Mouse (Mus musculus) left cerebral cortex, adult 11 months (tissue): ENCODE data around the gene Gm45618.

ENCODE experiments used
- DNase-seq: peaks from one replicate; pipeline ENCODE4 v3.0.0; 2022; ENCODE audit warnings: low spot score

Gene Gm45618

GRCm38 (mm10) chr7:142094301-142095143, 26.0 kb downstream of the Gm45618 start:
- DNase-seq: no peak

GRCm38 (mm10) chr7:142093696-142094240, 26.8 kb downstream of the Gm45618 start:
- no peak for DNase-seq

DNA sequence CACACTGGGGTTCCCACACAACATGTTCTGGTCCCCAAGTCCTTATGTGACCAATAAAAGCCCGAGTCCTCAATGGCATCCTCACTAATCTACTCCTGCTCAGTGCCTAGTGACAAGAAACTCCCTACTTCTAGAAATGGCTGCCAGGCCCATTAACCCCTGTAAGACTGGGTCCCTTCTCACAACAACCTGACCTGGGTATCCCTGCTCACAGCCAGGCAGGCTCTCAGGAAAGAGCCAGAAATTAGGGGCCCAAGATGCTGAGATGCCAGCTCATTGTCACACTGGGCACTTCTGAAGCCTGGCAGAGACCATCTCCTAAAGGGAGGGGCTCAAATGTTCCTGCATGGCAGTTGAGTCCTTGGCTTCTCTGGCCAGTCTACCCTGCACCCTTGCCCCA, 27.5 kb downstream of the Gm45618 start:
- no peak for DNase-seq

DNA sequence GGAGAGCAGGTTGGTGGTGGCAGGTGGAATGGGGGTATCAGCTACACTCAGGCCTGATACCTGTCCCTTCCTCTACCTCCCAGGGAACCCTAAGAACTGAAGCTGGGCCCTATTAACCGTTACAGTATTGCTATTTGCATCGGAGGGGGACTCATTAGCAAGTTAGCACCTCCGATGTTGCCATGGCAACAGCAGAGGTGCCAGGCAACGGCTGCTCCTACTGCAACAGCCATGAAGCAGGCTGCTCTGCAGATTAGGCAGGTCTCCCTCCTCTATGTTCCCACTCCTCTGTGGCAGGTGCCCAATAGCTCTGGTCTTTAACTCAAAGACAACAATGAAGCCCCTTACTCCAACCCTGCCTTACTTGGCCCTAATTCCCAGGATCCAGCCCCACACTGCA, 28.7 kb downstream of the Gm45618 start:
- no peak for DNase-seq

DNA sequence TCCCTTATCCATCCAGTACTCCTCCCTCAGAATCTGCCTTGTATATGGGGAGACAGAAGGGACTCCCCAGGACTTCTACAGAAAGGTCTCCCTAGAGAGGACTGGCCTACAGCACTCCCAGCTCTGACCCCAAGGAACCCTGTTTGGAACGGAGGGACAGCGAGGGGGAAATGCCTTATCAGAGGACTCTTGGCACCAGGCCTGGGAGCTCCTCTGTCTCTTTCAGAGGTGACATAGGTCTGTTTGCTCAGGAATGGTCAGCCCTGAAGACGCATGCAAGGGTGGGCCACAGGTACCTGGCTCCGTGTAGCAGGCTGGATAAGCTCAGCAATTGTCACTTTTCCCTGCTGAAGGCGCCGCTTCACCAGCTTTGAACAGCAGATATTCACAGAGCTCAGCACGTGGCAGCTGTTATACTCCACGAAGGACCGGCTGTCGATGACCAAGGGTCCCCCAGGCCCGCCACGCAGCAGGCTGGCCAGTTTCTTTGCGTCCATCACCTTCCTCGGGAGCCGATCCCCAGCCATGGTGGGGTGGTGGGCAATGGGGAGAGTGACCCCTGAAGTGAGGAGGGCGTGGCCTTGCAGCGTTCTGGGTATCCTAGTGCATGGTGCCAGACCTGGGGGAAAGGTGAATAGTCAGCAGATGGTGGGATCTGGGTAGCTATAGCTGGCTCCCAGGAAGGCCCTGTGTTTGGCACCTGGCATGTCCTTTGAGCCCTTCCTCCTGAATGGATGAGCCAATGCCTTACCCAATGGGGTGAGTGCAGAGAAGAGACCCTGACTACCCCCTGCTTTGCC, 30.7 kb downstream of the Gm45618 start:
- DNase-seq: no peak

DNA sequence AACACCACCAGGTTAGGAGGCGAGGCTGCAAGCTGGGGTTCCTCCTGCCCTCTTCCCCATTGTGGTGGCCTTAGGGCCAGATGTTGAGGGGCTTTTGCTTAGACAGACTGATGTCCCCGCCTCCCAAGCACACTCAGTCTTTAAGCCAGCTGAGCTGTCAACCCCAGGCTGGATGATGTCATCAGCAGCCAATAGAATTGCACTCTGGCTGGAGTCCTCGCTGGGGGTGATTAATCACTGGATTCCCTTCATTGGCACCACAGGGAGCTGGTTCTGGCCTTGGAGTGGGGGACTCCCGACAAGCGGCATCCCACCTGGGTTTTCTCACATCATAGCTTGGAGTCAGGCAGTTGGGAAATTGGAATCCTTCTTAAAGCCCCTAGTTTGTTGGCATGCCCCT, 31.6 kb downstream of the Gm45618 start:
- no peak for DNase-seq

DNA sequence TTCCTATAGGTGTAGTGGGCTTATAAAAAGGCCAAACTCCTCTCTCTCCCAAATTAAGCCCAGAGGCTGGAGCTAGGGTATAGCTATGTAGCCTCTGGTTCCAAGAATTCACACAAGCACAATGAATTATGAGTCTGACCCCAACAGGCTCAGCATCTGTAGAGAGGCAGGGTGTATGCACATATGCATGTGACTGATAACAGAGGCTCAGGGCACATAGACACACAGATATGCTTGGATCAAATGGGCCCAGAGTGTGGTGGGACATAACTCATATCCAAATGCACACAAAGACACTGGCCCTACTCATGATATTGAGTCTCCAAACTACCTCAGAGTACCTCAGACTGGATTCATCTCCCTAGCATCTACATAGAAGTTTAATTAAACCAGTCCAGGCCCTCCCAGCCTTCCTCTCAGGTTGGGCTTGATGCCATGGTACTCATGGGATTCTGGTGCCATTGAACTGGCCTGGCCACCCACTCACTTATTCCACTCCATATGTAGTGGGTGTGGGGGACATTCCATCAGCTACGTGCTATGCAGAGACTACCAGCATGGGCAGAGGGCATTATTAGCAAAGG, 33.4 kb downstream of the Gm45618 start:
- DNase-seq: no peak

DNA sequence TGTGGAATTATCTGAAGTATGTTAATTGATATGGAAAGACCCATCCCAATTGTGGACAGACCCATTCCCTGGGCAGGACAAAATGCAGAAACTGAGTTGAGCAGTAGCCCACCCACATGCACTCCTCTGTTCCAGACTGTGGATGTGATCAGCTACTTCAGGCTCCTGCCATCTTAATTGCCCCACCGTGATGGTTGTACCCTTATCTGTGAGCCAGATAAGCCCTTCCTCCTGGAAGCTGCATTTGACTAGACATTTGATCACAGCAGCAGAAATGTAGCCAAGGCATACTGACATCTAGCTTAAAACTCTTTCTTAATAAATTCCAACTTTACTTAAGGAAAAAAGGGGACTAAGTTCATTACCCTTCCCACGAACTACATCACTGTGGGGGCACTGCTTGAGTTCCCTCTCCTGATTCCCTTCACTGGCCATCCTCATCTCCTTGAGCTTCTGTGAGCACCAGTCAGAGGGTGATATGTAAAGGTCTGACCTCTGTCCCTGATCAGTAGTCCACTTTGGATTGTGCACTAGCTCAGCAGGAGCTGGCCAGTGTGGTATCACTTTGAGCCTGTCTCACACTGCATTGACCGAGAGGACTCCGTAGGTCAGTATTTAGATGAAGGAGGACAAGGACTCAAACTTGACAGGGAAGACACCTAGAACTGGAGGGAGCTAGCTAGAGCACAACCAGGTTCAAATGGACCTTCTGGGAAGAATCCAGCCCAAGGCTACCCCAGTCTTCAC, 34.2 kb downstream of the Gm45618 start:
- DNase-seq: no peak

- DNase-seq: no peak
These were observed 35.7 kb downstream of the Gm45618 start for GRCm38 (mm10) chr7:142084820-142085219.

DNA sequence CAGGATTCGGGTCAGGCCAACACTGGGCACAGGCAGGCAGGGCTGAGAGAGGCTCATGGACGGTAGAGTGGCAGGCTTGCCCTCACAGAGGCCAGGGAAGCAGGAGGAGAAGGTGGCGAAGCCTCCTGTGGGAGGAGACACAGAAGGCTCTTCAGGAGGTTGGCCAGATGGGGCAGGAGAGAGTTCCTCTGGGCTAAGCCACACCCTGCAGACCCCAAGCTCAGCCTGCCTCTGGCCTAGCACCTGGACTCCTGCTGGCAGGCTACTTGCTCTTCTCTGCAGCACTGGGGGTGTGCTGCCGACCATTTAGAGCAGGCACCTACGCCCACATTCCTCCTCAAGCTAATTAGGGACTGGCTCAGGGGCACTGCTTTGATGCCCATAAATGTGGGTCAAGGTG, 36.1 kb downstream of the Gm45618 start:
- DNase-seq: no peak

DNA sequence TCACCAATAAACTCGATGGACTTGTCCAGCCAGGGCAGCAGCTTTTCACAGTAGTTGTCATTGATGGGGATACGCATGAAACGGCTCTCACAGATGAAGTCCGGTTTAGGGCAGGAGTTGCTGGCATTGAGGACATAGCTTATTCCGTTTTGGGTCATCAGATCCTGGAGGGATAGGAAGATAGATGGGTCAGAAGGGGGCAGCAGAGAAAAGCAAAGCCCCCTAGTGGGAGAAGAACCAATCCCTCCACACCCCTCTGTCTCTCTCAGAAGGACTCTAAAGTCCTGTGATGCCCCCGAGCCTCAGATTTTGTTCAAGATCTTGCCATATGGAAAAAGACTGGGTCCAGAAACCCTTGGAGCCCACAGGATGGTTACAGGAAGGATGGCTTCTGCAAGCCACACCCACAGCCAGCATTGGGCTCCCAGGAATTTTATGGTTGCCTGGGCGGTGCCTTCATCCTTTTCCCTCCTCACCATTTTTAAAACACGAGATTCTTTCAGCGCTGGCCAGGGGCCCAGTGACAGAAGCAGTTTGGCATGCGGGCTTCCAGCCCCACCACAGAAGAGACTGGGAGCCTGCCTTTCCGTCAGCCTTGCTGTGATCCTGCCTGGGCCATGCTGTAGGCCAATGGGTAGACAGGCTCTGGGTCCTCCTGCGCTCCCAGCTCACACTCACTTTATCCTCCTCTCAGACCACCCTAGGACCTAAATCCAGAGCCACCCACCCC, 36.8 kb downstream of the Gm45618 start:
- DNase-seq: no peak

GRCm38 (mm10) chr7:142082607-142083006, 37.9 kb downstream of the Gm45618 start:
- DNase-seq: no peak

GRCm38 (mm10) chr7:142082179-142082578, 38.4 kb downstream of the Gm45618 start:
- no peak for DNase-seq

DNA sequence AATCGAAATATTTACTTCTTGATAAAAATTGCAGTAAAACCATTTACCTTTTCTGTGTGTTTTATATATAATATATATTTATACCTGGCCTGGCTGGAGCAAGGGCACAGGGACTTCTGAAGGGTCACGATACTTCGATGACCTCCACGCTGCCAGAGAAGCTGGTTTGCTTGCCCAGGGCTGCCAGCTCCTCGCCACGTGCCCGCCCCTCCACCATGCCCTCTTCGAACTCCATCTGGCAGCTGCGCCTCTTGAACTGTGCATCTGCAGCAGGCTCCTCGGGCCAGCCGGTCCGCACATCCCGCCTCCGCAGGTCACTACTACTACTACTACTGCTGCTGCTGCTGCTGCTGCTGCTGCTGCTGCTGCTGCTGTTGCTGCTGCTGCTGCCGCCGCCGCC, 38.8 kb downstream of the Gm45618 start:
- no peak for DNase-seq

- no peak for DNase-seq
These were observed 39.7 kb downstream of the Gm45618 start for GRCm38 (mm10) chr7:142080876-142081275.

GRCm38 (mm10) chr7:142079365-142079764, 41.2 kb downstream of the Gm45618 start:
- no peak for DNase-seq

DNA sequence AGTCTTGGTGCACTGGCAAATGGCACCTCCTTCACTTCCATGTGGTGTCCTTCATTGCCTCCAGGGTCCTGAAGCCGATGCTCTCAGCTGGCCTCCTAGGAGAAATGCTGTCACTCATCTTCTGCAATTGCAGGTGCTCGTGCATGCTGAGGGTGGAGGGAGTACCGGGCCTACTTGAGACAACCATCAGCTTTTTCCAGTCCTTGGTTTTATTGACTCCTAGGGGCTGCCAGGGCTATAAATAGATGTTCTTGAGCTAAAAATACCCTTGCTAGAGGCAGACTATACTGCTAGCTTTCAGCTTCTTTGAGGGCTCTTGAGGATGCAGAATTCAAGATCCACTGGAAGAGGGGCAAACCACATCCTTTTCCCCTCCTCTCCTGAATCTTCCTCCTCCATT, 43.4 kb downstream of the Gm45618 start:
- no peak for DNase-seq

DNA sequence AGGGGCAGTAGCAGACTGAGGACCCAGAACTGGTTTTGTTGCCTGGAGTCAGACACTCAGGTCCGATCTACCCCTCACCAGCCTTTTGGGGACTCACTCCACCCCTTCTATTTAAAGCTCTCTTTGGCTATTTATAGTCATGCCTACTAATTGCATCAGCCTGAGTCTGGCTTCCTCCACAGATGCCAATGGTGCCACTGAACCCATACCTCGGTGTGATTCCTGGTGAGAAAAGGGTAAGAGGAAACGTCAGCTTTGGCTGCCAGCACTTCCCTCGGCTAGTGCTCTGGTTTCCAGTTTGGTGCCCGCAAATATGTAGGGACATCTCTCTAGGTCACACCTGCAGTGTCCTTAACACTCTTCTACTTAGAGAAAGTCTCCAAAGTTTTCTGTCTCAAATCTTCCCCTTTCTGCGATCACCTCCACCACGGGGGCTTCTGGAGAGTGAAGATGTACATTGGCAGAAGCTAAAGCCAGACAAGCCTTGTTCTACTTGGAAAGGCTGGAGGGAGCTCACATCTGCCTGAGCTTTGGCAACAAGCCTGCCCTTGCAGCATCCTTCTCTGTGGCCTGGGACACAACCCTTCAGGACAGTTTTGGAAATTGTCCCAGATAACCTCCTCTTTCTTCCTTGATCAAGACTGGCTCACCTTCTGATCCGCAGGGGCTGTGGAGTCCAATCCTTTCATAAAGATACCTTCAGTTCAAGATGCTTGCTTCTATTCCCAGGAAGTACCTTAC, 46.2 kb downstream of the Gm45618 start:
- no peak for DNase-seq

DNA sequence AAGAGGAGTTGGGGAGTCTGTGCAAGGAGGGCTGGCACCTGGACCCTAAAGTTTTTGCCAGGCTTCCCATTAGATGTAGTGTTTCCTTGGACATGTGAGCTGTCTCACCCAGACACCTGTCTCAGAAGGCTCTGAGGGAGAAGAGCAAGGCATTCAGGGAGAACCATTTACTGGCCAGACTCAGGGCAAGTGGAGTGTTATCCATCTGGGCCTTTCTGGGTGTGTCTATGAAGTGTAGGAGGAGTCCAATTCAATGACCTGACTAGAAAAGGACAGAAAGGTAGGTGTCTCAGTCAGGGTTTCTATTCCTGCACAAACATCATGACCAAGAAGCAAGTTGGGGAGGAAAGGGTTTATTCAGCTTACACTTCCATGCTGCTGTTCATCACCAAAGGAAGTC, 48.8 kb downstream of the Gm45618 start:
- no peak for DNase-seq

GRCm38 (mm10) chr7:142071212-142071578, 49.3 kb downstream of the Gm45618 start:
- no peak for DNase-seq
